Mouse (Mus musculus): Measurements from ENCODE around the gene Fryl. TPM values are rescaled to one million over a fixed set of nuclear protein-coding genes. Genes with fewer than 3 reads are reported as not detected.

The Fryl gene
- polyA plus RNA-seq (2014; fragmentation: Illumina TruSeq; extraction: RNeasy Lipid Tissue Mini Kit (QIAGEN cat#74804); ENCODE audit: low read depth, low replicate concordance): 12.1 TPM

GRCm38 (mm10) chr5:73256352-73257065 is at the start of gene Fryl:
TSS of gene Fryl (minus strand) at chr5:73256619.

GRCm38 (mm10) chr5:73292502-73293457 is 36.4 kb upstream of the Fryl start, which contains the start of gene Ociad1:
TSS of gene Ociad1 (plus strand) at chr5:73292784.

GRCm38 (mm10) chr5:73006784-73007581 is 249.4 kb downstream of the Fryl start, which contains the start of gene Slc10a4:
TSS of gene Slc10a4 (plus strand) at chr5:73006883.

GRCm38 (mm10) chr5:72974602-72975001 is 281.8 kb downstream of the Fryl start, which contains the start of gene Gm10135:
TSS of gene Gm10135 (minus strand) at chr5:72974702.

Other genes with a start within 250 kb of the Fryl start
- gene Slc10a4, start 249.7 kb downstream of the Fryl start, polyA plus RNA-seq (2014; fragmentation: Illumina TruSeq; extraction: RNeasy Lipid Tissue Mini Kit (QIAGEN cat#74804); ENCODE audit: low read depth, low replicate concordance): not detected
- gene Ociad1, start 36.2 kb upstream of the Fryl start, polyA plus RNA-seq (2014; fragmentation: Illumina TruSeq; extraction: RNeasy Lipid Tissue Mini Kit (QIAGEN cat#74804); ENCODE audit: low read depth, low replicate concordance): 329 TPM
- gene Ociad2, start 84.4 kb upstream of the Fryl start, polyA plus RNA-seq (2014; fragmentation: Illumina TruSeq; extraction: RNeasy Lipid Tissue Mini Kit (QIAGEN cat#74804); ENCODE audit: low read depth, low replicate concordance): 12.1 TPM
- gene Cwh43, start 149.5 kb upstream of the Fryl start, polyA plus RNA-seq (2014; fragmentation: Illumina TruSeq; extraction: RNeasy Lipid Tissue Mini Kit (QIAGEN cat#74804); ENCODE audit: low read depth, low replicate concordance): not detected
- gene Dcun1d4, start 224.4 kb upstream of the Fryl start, polyA plus RNA-seq (2014; fragmentation: Illumina TruSeq; extraction: RNeasy Lipid Tissue Mini Kit (QIAGEN cat#74804); ENCODE audit: low read depth, low replicate concordance): 43.3 TPM

All from liver, adult 10 weeks (tissue).